Mouse (Mus musculus) erythroid progenitor cell, adult 5-6 weeks (primary cell): ENCODE results near the gene Swap70. TPM values are rescaled to one million over a fixed set of nuclear protein-coding genes. Genes with fewer than 3 reads are reported as not detected.

Experiments
- total RNA-seq, 2 experiments: library from RNA; stranded (forward) in 1 of 2; stranded (reverse) in 1 of 2; fragments of 150-400 nt in 1 of 2; fragments of 186-747, 209-891 nt in 1 of 2; gene quantifications; 2 replicates each; pipeline versions ENCODE4 v1.2.3 to v1.2.4; 2015 to 2017; ENCODE audit warnings: low replicate concordance in 2 of 2

Swap70 gene
- total RNA-seq, 2 experiments from 2014 or later = 11.7 to 18.2 TPM

Other genes with a start within 250 kb of the Swap70 start
- gene Tmem41b, start 234.8 kb upstream of the Swap70 start, total RNA-seq (2015; ENCODE audit: low replicate concordance) = 42.2 and 76.3 TPM in 2 replicates
- 49.9 and 76.2 TPM in 2 replicates for gene Tmem41b, start 234.8 kb upstream of the Swap70 start, total RNA-seq (2017; ENCODE audit: low replicate concordance)
- gene Ipo7, start 203.4 kb upstream of the Swap70 start, total RNA-seq (2015; ENCODE audit: low replicate concordance) = 29.9 and 34.0 TPM in 2 replicates
- gene Ipo7, start 203.4 kb upstream of the Swap70 start, total RNA-seq (2017; ENCODE audit: low replicate concordance) = 45.9 and 69.8 TPM in 2 replicates
- gene Zfp143, start 160.5 kb upstream of the Swap70 start, total RNA-seq (2015; ENCODE audit: low replicate concordance) = 25.2 and 34.6 TPM in 2 replicates
- gene Zfp143, start 160.5 kb upstream of the Swap70 start, total RNA-seq (2017; ENCODE audit: low replicate concordance) = 21.8 and 38.1 TPM in 2 replicates
- 34.6 and 54.9 TPM in 2 replicates for gene Wee1, start 99.7 kb upstream of the Swap70 start, total RNA-seq (2015; ENCODE audit: low replicate concordance)
- gene Wee1, start 99.7 kb upstream of the Swap70 start, total RNA-seq (2017; ENCODE audit: low replicate concordance) = 22.3 and 28.8 TPM in 2 replicates